Mouse (Mus musculus) bone marrow macrophage, adult 2 months (primary cell): ENCODE data around the gene Dvl2.

Source experiments
- CTCF ChIP-seq: IDR thresholded peaks from 2 replicates; pipeline ENCODE4 v1.5.1; 2012; ENCODE audit warnings: low read depth, mild to moderate bottlenecking, low read length, moderate library complexity
- POLR2A ChIP-seq: IDR thresholded peaks from 2 replicates; pipeline ENCODE4 v1.6.1; 2012; ENCODE audit warnings: mild to moderate bottlenecking, low read depth, low read length, borderline replicate concordance

DNA sequence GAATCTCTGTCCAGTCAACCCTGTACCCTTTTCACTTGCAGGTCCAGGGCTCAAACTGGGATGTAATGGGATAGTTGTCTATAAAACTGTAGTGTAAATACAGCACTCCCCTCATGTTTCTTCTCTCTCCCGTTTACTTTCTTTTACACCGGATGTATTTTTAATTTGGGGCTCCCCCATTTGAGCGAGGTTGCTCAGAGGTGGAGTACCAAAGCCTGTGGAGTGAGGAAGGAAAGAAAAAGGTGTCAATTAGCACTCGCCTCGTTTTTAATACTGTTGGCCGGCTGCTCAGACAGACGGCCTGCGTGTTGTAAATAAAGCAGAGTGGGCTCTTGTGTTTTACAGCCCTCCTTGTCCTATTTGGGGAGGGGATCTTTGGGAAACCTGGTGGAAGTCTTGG lies 729 bp upstream of the Dvl2 start:
- TF ChIP-seq CTCF: no peak
- TF ChIP-seq POLR2A: no peak
